Mouse (Mus musculus) mouse embryonic stem cell (cell line): ENCODE measurements around the gene Ier2.

Experiments used
- in situ Hi-C, 2 experiments: fragments of 300-500 bp; cut with MboI; formaldehyde crosslinking; loops; 1 replicate in 1 of 2; 3 replicates in 1 of 2; pipeline ENCODE4 v1.14.3; 2019 to 2020; ENCODE audit warnings: low sequenced_read_pairs in 2 of 2, low pct_unique_long_range_greater_than_20kb in 1 of 2, mixed read lengths in 1 of 2; ENCODE audit not compliant: unreplicated experiment in 1 of 2

Gene Ier2

GRCm38 (mm10) chr8:84653092-84653631 is 9.5 kb downstream of the Ier2 start:
- in situ Hi-C loops, result no loop called here

- in situ Hi-C loops, result no loop called here
Measured at GRCm38 (mm10) chr8:84650213-84650612, 12.4 kb downstream of the Ier2 start.

GRCm38 (mm10) chr8:84647461-84647901 is 15.2 kb downstream of the Ier2 start:
- in situ Hi-C loops, result no loop called here

GRCm38 (mm10) chr8:84646800-84647199 is 15.9 kb downstream of the Ier2 start:
- in situ Hi-C loops, result no loop called here

- in situ Hi-C loops, result no loop called here
Measured at GRCm38 (mm10) chr8:84643019-84643418, 19.6 kb downstream of the Ier2 start.

- in situ Hi-C loops, result no loop called here
Measured at GRCm38 (mm10) chr8:84641578-84642361, 20.9 kb downstream of the Ier2 start.

GRCm38 (mm10) chr8:84640617-84641294 is 21.9 kb downstream of the Ier2 start:
- in situ Hi-C loops, result no loop called here

- in situ Hi-C loops, result no loop called here
Measured at GRCm38 (mm10) chr8:84640010-84640588, 22.6 kb downstream of the Ier2 start.

- in situ Hi-C loops, result no loop called here
Measured at GRCm38 (mm10) chr8:84639162-84640009, 23.3 kb downstream of the Ier2 start.

GRCm38 (mm10) chr8:84638555-84639161 is 24.0 kb downstream of the Ier2 start:
- in situ Hi-C loops, result no loop called here

- in situ Hi-C loops, result no loop called here
Measured at GRCm38 (mm10) chr8:84637946-84638554, 24.6 kb downstream of the Ier2 start.

GRCm38 (mm10) chr8:84636051-84636691 is 26.5 kb downstream of the Ier2 start:
- in situ Hi-C loops, result no loop called here

- in situ Hi-C loops, result no loop called here
Measured at GRCm38 (mm10) chr8:84635397-84636050, 27.1 kb downstream of the Ier2 start.

GRCm38 (mm10) chr8:84634849-84635304 is 27.8 kb downstream of the Ier2 start:
- in situ Hi-C loops, result no loop called here

GRCm38 (mm10) chr8:84633841-84634584 is 28.6 kb downstream of the Ier2 start:
- in situ Hi-C loops, result no loop called here

- in situ Hi-C loops, result no loop called here
Measured at GRCm38 (mm10) chr8:84631813-84632212, 30.8 kb downstream of the Ier2 start.
